Mouse (Mus musculus) left cerebral cortex, adult 2 months (tissue): ENCODE data around the gene Lzic. TPM values are rescaled to one million over a fixed set of nuclear protein-coding genes. Genes with fewer than 3 reads are reported as not detected.

Source experiments
- DNase-seq, 2 experiments: peaks; one replicate each; pipeline ENCODE4 v3.0.0; 2021 to 2022; ENCODE audit warnings: low spot score in 2 of 2, mixed read lengths in 1 of 2; ENCODE audit errors: extremely low spot score in 1 of 2
- H3K27ac ChIP-seq: fragments of 200-600 bp; 2 replicates; pipeline ENCODE4 v1.8.1; 2022
- H3K4me3 ChIP-seq: fragments of 200-600 bp; 2 replicates; pipeline ENCODE4 v1.8.1; 2022
- CTCF ChIP-seq: fragments of 200-600 bp; IDR thresholded peaks from 2 replicates; pipeline ENCODE4 v1.8.1; 2022; ENCODE audit warnings: antibody characterized with exemption, mild to moderate bottlenecking, moderate library complexity
- intact Hi-C: fragments of 180-260 bp; cut with DNase I; formaldehyde crosslinking; loops from one replicate; pipeline ENCODE4 v1.15.1; 2025
- total RNA-seq, 2 experiments: library from RNA; stranded (reverse); gene quantifications; 2 replicates each; pipeline ENCODE4 v1.2.3; 2021

Lzic gene
- total RNA-seq, 2 experiments from 2014 or later = 16.8 to 17.6 TPM

GRCm38 (mm10) chr4:149515706-149516105 is 30.7 kb downstream of the Lzic start:
- H3K4me3 ChIP-seq = no peak overlapping the region
- H3K27ac ChIP-seq = no peak overlapping the region
- TF ChIP-seq CTCF = no peak
- no peak for DNase-seq
- intact Hi-C loops = no loop called here

- peak within 1 kb of the TSS; percentile 80 for H3K4me3 ChIP-seq
- peak within 1 kb of the TSS; percentile 59 for H3K27ac ChIP-seq
- DNase-seq = peak; percentile 96
- no peak for TF ChIP-seq CTCF
- intact Hi-C loops = no loop called here
Observed at GRCm38 (mm10) chr4:149517868-149518340, 32.9 kb downstream of the Lzic start, which contains the start of gene Ctnnbip1. TSS of gene Ctnnbip1 (plus strand) at chr4:149518236.

GRCm38 (mm10) chr4:149518351-149519220 is 33.6 kb downstream of the Lzic start:
- Histone ChIP-seq H3K4me3 (peak overlapping the region; percentile 80), H3K27ac (peak overlapping the region; percentile 59)
- no peak for TF ChIP-seq CTCF
- intact Hi-C loops = no loop called here
- DNase-seq = peak in 1 of 2 experiments; percentile 28

- H3K27ac ChIP-seq = no peak overlapping the region
- DNase-seq = no peak
- intact Hi-C loops = no loop called here
- H3K4me3 ChIP-seq = no peak overlapping the region
- no peak for TF ChIP-seq CTCF
Observed at GRCm38 (mm10) chr4:149521258-149521657, 36.2 kb downstream of the Lzic start.

GRCm38 (mm10) chr4:149523961-149524360 is 38.9 kb downstream of the Lzic start:
- H3K27ac ChIP-seq = no peak overlapping the region
- DNase-seq = no peak
- intact Hi-C loops = no loop called here
- no peak for TF ChIP-seq CTCF
- no peak overlapping the region for H3K4me3 ChIP-seq

- no peak for DNase-seq
- no peak overlapping the region for H3K4me3 ChIP-seq
- intact Hi-C loops = no loop called here
- H3K27ac ChIP-seq = no peak overlapping the region
- no peak for TF ChIP-seq CTCF
Observed at GRCm38 (mm10) chr4:149525170-149525569, 40.1 kb downstream of the Lzic start.

GRCm38 (mm10) chr4:149525811-149526210 is 40.8 kb downstream of the Lzic start:
- intact Hi-C loops = no loop called here
- no peak overlapping the region for H3K4me3 ChIP-seq
- no peak for DNase-seq
- TF ChIP-seq CTCF = no peak
- H3K27ac ChIP-seq = peak overlapping the region; percentile 24

GRCm38 (mm10) chr4:149526330-149526729 is 41.3 kb downstream of the Lzic start:
- no peak for DNase-seq
- intact Hi-C loops = no loop called here
- TF ChIP-seq CTCF = no peak
- Histone ChIP-seq H3K4me3 (no peak overlapping the region), H3K27ac (peak overlapping the region; percentile 24)

- Histone ChIP-seq H3K27ac (no peak overlapping the region), H3K4me3 (no peak overlapping the region)
- intact Hi-C loops = no loop called here
- no peak for TF ChIP-seq CTCF
- DNase-seq = no peak
Observed at GRCm38 (mm10) chr4:149527621-149528354, 42.8 kb downstream of the Lzic start.

GRCm38 (mm10) chr4:149529691-149530090 is 44.7 kb downstream of the Lzic start:
- no peak for DNase-seq
- H3K4me3 ChIP-seq = no peak overlapping the region
- no peak overlapping the region for H3K27ac ChIP-seq
- no peak for TF ChIP-seq CTCF
- intact Hi-C loops = no loop called here

- intact Hi-C loops = no loop called here
- Histone ChIP-seq H3K4me3 (no peak overlapping the region), H3K27ac (no peak overlapping the region; the same call in 1 of the 2 replicates)
- TF ChIP-seq CTCF = no peak
- no peak for DNase-seq
Observed at GRCm38 (mm10) chr4:149539441-149539840, 54.4 kb downstream of the Lzic start.

GRCm38 (mm10) chr4:149541935-149542334 is 56.9 kb downstream of the Lzic start:
- DNase-seq = no peak
- intact Hi-C loops = loop anchor here (2.0 to 5.0 kb wide), 4 partner anchors 40 to 400 kb away; partner anchors contain the start of genes Lzic and Nmnat1
- no peak overlapping the region for H3K4me3 ChIP-seq
- no peak overlapping the region for H3K27ac ChIP-seq
- no peak for TF ChIP-seq CTCF
